Mouse (Mus musculus): ENCODE data around the gene 3110040M04Rik.
"Not testable (repeated sequence)": the region's sequence is repeated elsewhere in the genome, so short reads cannot be mapped to it uniquely, and the experiment has no call there.

- not testable (repeated sequence) for TF ChIP-seq TBP (conservative IDR thresholded peaks at IDR 0.05; ENCODE audit: low read depth, low read length); TCF12 (IDR thresholded peaks at IDR 0.05; ENCODE audit: low read depth, low read length); CTCF (conservative IDR thresholded peaks at IDR 0.05 in 1 of 2, IDR thresholded peaks at IDR 0.05 in 1 of 2; ENCODE audit: low read depth in 2 of 2, low read length in 2 of 2); SIN3A (IDR thresholded peaks at IDR 0.05; ENCODE audit: low read length); CHD1 (IDR thresholded peaks at IDR 0.05; ENCODE audit: low read depth, low read length); UBTF (IDR thresholded peaks at IDR 0.05; ENCODE audit: low read depth, low read length); POLR2A (IDR thresholded peaks at IDR 0.05; ENCODE audit: low read depth, low read length); RCOR1 (conservative IDR thresholded peaks at IDR 0.05; ENCODE audit: low read depth, low read length); EP300 (IDR thresholded peaks at IDR 0.05; ENCODE audit: low read length); RAD21 (IDR thresholded peaks at IDR 0.05; ENCODE audit: low read depth, low read length); USF1 (IDR thresholded peaks at IDR 0.05; ENCODE audit: low read depth, low read length); KAT2A (IDR thresholded peaks at IDR 0.05; ENCODE audit: insufficient replicate concordance, low read length); NELFE (IDR thresholded peaks at IDR 0.05; ENCODE audit: low read depth, low read length)
Measured at GRCm38 (mm10) chr1:151202771-151203170, 1.1 kb upstream of the 3110040M04Rik start.
